Mouse (Mus musculus): ENCODE results near the gene Cycs.

- TF ChIP-seq POLR2A (IDR thresholded peaks at IDR 0.05; ENCODE audit: low read depth, low read length): no peak
- TF ChIP-seq CTCF (IDR thresholded peaks at IDR 0.05; ENCODE audit: borderline replicate concordance, insufficient read depth, low read length): no peak
These were observed 46.2 kb downstream of the Cycs start for GRCm38 (mm10) chr6:50520139-50520538.
